Mouse (Mus musculus) G1E (cell line): ENCODE measurements at regions not wholly inside any gene's neighbourhood (a gene's known extent, or its start where the extent isn't known, plus 50 kb on each side); places are given as distances from the start of the nearest gene placed in this dataset.

ENCODE experiments used
- CTCF ChIP-seq: IDR thresholded peaks from 2 replicates; pipeline ENCODE4 v1.5.1; 2012; ENCODE audit warnings: low read depth, low read length, inconsistent platforms, mixed read lengths
- GATA1 ChIP-seq: IDR thresholded peaks from 2 replicates; pipeline ENCODE4 v1.6.1; 2012; ENCODE audit warnings: borderline replicate concordance, low read length, inconsistent platforms, mixed read lengths
- GATA2 ChIP-seq: IDR thresholded peaks from 2 replicates; pipeline ENCODE4 v1.6.1; 2012; ENCODE audit warnings: low read depth, low read length, inconsistent platforms, borderline replicate concordance
- POLR2AphosphoS5 ChIP-seq: IDR thresholded peaks from 2 replicates; pipeline ENCODE4 v1.6.1; 2012; ENCODE audit warnings: low read depth, low read length, inconsistent platforms; ENCODE audit not compliant: insufficient replicate concordance
- TAL1 ChIP-seq: conservative IDR thresholded peaks from 2 replicates; pipeline ENCODE4 v1.6.1; 2012; ENCODE audit warnings: low read depth, low read length, inconsistent platforms, mixed read lengths

- TF ChIP-seq TAL1: no peak
- TF ChIP-seq CTCF: no peak
- TF ChIP-seq GATA1: no peak
- no peak for TF ChIP-seq POLR2AphosphoS5
- no peak for TF ChIP-seq GATA2
These were observed 118.9 kb upstream of the Tmtc2 start for GRCm38 (mm10) chr10:105693131-105693530.
